Mouse (Mus musculus): Measurements from ENCODE around the gene Ppp2r5a.

Gene Ppp2r5a

DNA sequence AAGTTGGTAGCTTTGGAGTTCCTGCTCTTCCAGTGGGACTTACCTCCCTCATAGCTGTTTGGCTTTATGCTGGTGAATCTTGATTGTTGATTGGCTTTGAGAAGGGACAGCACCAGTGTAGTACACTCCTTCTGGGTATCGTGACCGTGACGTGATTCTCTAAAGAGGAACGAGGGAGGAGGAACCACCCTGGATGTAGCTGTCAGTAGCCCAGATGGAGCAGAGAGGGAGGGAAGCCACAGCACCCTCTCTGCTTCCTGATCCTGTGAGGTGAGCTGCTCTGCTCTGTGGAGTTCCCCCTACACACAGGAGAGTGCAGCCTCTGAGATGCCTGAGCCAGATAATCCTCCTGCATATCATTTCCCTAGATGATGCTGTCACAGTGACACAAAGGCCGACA, 68.6 kb downstream of the Ppp2r5a start:
- in situ Hi-C loops (cut with MboI; ENCODE audit: low sequenced_read_pairs) = loop anchor here (25.0 kb wide), 1 partner anchor 478 kb away; the partner anchor contains the start of gene Nek2

DNA sequence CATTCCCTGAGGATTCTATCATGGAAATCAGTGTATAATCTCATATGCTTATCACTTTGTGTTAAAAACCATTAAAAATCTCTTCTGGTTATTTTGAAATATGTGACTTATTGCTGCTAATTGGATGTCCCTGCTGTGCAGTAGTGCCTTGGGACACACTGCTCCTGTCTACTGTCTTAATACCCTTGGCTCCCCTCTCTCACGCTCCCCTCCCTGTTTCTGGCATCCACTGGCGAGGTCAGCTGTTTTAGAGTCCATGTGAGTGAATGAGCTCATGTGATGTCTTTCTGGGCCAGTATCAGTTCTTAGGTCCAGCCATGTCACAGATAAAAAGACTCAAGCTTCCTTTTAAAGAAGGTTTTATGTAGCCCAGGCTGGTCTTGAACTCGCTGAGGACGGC, 72.7 kb downstream of the Ppp2r5a start:
- in situ Hi-C loops (cut with MboI; ENCODE audit: low sequenced_read_pairs) = loop anchor here (25.0 kb wide), 1 partner anchor 482 kb away; the partner anchor contains the start of gene Nek2

DNA sequence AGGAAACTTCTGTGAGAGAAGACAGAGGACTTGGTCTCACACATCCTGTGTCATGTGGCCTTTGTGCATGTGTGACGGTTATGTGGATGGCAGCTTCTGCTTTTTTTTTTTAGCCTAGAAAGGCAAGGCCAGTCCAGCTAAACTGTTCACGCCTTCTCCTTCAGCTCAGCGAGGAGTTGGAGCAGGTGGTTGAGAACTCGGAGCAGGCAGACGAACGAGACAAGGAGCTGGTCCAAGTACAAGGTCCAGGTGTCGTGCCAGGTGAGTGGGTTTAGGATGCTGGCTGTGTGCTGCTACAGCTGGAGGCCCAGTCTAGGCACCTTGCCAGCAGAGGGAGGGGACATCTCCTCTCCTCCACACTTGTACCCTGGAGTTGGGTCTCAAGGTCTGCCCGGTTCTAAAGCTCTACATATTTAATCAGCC, 75.0 kb downstream of the Ppp2r5a start:
- in situ Hi-C loops (cut with MboI; ENCODE audit: low sequenced_read_pairs) = loop anchor here (25.0 kb wide), 1 partner anchor 484 kb away; the partner anchor contains the start of gene Nek2

- in situ Hi-C loops (cut with MboI; ENCODE audit: low sequenced_read_pairs) = loop anchor here (25.0 kb wide), 1 partner anchor 485 kb away; the partner anchor contains the start of gene Nek2
These were observed 75.8 kb downstream of the Ppp2r5a start for GRCm38 (mm10) chr1:191327258-191327657.

- in situ Hi-C loops (cut with MboI; ENCODE audit: low sequenced_read_pairs) = loop anchor here (25.0 kb wide), 1 partner anchor 486 kb away; the partner anchor contains the start of gene Nek2
These were observed 76.7 kb downstream of the Ppp2r5a start for GRCm38 (mm10) chr1:191326233-191326882.

GRCm38 (mm10) chr1:191325726-191326232, 77.3 kb downstream of the Ppp2r5a start, which contains the start of gene Tmem206:
Gene Tmem206 (plus strand): TSS chr1:191325912.
- in situ Hi-C loops (cut with MboI; ENCODE audit: low sequenced_read_pairs) = loop anchor here (25.0 kb wide), 1 partner anchor 487 kb away; the partner anchor contains the start of gene Nek2

DNA sequence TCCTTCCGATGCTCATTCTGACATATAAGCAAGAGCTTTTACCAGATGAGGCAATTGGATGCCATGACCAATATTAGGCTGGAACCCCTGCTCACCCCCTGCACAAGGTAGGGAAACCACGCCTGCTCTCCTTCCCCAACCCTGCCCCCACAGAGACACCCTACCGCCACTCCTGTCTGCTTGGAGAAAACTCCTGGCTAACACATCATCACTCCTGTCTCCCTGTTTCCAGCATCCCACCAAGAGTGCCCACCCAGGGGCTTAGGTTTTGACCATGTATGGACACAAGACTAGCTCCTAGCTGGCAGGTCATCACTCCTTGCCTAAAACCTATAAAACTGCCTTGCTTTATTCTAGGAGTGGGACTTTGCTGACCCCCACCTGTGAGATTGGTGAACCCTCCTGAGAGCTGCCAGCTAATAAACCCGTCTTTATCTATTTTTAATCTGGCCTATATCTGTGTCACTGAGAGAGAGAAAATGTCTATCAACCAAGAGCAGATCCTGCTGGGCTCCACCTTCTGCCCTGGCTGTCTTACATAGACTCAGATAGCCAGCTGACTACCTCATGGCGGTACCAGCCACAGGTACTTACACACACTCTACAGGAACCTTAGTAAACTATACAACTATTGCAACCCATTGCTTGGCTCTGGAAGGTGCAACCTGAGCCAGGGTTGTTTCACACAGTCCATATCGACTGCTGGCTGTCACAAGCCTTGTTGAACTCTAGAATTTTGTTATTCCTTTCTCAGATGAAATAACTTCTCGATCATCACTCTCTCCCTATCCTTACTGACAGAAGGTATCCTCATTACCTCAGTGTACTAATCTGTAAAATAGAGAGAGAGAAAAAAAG, 78.1 kb downstream of the Ppp2r5a start:
- in situ Hi-C loops (cut with MboI; ENCODE audit: low sequenced_read_pairs) = loop anchor here (25.0 kb wide), 1 partner anchor 487 kb away; the partner anchor contains the start of gene Nek2

DNA sequence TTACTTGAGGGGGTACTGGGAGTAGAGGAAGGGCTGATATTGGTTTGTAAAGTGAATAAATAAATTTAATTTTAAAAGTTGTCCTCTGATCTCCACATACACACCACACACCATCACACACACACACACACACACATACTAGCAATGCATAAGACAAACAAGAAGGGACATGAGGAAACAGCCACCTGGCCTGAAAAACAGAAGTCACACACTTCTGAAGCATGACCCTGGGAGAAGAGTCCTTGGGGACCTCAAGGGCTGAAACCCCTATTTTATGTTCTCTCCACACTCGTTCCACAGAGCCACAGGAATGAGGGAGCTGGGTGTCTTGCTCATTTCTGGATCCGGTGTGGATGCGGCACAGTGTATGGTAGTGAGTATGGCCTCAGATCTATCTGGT, 79.7 kb downstream of the Ppp2r5a start:
- in situ Hi-C loops (cut with MboI; ENCODE audit: low sequenced_read_pairs) = no loop called here

DNA sequence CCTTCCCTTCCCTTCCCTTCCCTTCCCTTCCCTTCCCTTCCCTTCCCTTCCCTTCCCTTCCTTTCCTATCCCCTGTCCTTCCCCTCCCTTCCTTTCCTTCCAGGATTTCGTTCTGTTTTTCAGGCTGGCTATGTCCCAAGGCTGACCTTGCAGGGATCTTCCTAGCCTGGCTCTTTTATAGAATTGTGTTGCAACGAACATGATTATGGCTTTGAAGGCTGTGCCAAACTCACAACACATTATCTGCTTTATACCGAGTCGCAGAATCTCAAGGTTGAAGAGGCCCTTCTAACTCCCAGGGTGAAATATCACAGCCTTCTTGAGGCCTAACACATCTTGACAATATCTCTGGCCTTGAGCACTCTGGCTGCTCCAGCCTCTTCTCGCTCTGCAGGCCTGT, 84.4 kb downstream of the Ppp2r5a start:
- in situ Hi-C loops (cut with MboI; ENCODE audit: low sequenced_read_pairs) = no loop called here

DNA sequence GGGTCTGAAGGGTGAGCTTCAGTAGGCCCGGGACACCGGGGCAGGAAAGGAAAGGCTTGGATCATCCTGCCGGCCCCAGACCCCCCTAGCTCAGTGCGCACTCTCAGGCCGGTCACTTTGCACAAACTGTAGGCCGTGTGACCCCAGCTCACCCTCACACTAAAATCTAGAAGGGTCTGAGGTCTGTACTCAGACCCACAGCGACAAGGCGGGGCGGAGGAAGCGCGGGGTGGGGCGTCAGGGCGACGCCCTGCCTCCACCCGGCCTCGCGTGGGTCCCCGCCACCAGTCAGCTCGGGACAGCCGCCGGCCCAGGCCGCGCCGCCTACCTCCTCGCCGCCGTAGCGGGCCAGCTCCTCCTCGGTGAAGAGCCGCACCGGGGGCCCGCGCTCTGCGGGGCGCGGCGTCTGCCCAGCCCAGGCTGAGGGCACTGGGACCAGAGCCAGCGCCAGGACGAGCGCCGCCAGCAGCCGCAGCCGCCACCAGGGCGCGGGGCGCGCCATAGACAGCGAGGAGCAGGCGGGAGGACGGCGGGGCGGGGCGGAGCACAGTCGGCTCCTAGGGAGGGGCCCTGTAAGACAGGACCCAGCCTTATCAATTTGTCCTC, 85.4 kb downstream of the Ppp2r5a start, which contains the start of gene Nenf:
Gene Nenf, minus strand, starts transcription at position 604 of the 606 bp plus-strand sequence.
- in situ Hi-C loops (cut with MboI; ENCODE audit: low sequenced_read_pairs) = no loop called here

DNA sequence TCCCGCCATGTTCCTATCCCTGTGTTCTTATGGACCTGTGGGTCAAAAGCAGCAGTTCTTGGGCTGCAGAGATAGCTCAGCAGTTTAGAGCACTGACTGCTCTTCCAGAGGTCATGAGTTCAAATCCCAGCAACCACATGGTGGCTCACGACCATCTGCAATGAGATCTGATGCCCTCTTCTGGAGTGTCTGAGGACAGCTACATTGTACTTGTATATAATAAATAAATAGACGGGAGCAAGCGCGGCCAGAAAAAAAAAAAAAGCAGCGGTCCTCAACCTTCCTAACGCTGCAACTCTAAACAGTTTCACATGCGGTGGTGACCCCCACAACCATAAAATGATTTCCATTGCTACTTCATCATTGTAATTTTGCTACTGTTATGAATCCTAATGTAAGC, 86.3 kb downstream of the Ppp2r5a start:
- in situ Hi-C loops (cut with MboI; ENCODE audit: low sequenced_read_pairs) = no loop called here

- in situ Hi-C loops (cut with MboI; ENCODE audit: low sequenced_read_pairs) = no loop called here
These were observed 89.1 kb downstream of the Ppp2r5a start for GRCm38 (mm10) chr1:191313926-191314325.

DNA sequence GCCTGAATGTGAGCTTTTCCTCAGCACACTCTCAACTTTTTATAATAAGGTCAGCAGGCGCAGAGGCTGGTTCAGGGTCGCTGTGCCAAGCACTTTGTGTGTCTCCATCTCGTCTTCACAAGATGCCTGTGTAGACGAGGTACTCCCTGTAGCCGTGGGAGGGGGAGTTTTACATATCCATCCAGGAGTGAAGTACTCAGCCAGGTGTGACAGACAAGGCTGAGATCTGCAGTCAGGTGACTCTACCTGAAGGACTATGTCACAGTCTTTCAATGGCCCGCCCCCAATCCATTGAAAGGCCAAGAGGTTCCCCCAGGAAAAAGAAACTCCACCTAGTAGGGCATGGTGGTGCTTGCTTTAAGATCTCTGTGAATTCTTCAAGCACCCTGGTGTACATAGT, 89.9 kb downstream of the Ppp2r5a start:
- in situ Hi-C loops (cut with MboI; ENCODE audit: low sequenced_read_pairs) = no loop called here

GRCm38 (mm10) chr1:191312513-191312941, 90.5 kb downstream of the Ppp2r5a start:
- in situ Hi-C loops (cut with MboI; ENCODE audit: low sequenced_read_pairs) = no loop called here

- in situ Hi-C loops (cut with MboI; ENCODE audit: low sequenced_read_pairs) = no loop called here
These were observed 91.7 kb downstream of the Ppp2r5a start for GRCm38 (mm10) chr1:191311296-191311898.

GRCm38 (mm10) chr1:191307766-191308455, 95.2 kb downstream of the Ppp2r5a start:
- in situ Hi-C loops (cut with MboI; ENCODE audit: low sequenced_read_pairs) = no loop called here

GRCm38 (mm10) chr1:191306316-191306715, 96.8 kb downstream of the Ppp2r5a start:
- in situ Hi-C loops (cut with MboI; ENCODE audit: low sequenced_read_pairs) = no loop called here

GRCm38 (mm10) chr1:191305610-191306009, 97.5 kb downstream of the Ppp2r5a start:
- in situ Hi-C loops (cut with MboI; ENCODE audit: low sequenced_read_pairs) = no loop called here

DNA sequence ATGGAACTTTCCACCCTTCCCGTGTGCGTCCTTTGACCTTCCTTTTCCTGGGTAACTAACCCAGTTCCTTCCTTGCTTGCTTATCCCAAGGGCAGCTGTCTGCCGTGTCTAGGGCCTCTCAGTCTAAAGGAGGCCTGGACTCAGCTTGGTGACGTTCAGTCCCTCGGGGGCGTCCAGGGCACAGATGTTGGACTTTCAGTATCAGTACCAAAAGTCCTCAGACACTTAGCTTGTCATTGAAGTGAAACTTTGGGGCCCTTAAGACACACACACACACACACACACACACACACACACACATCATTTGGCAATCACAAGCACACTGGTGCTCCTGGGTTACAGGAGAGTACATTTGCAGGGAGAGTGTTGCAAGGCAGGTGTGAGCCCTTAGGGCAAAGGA, 98.9 kb downstream of the Ppp2r5a start:
- in situ Hi-C loops (cut with MboI; ENCODE audit: low sequenced_read_pairs) = no loop called here

GRCm38 (mm10) chr1:191303736-191304135, 99.3 kb downstream of the Ppp2r5a start:
- in situ Hi-C loops (cut with MboI; ENCODE audit: low sequenced_read_pairs) = no loop called here

All from CH12F3 (cell line).